Mouse (Mus musculus): ENCODE data around the gene Tmem114. TPM values are rescaled to one million over a fixed set of nuclear protein-coding genes. Genes with fewer than 3 reads are reported as not detected.

Gene Tmem114
- polyA plus RNA-seq, 1 experiment from 2014 or later, result not detected

GRCm38 (mm10) chr16:8419666-8420065 is 5.3 kb downstream of the Tmem114 start:
- no peak for ATAC-seq (replicated peaks; ENCODE audit: insufficient number of reproducible peaks, low FRiP score, low TSS enrichment, low read depth)
- H3K4me1 ChIP-seq (ENCODE audit: control insufficient read depth, insufficient read depth, low read length), result peaks cover 2% of the 10 kb centered on the region; the same call in 1 of the 2 replicates
- WGBS, result 88% methylated on average over 8 of the region's 8 CpGs
- no peak overlapping the region for H3K27ac ChIP-seq (replicated peaks; ENCODE audit: low read depth, low read length)
- H3K4me2 ChIP-seq (ENCODE audit: low read depth, low read length), result no peak overlapping the region
- DNase-seq (ENCODE audit: low spot score), result no peak
- no peaks in the 10 kb centered on the region for H3K36me3 ChIP-seq (replicated peaks; ENCODE audit: control insufficient read depth, insufficient read depth, low read depth, low read length)
- H3K9ac ChIP-seq (replicated peaks; ENCODE audit: low read length), result no peak overlapping the region
- no peaks in the 10 kb centered on the region for H3K9me3 ChIP-seq (replicated peaks; ENCODE audit: control insufficient read depth, low read length)
- H3K4me3 ChIP-seq (ENCODE audit: low read depth, low read length), result no peak overlapping the region
- peaks cover 19% of the 10 kb centered on the region for H3K27me3 ChIP-seq (ENCODE audit: control insufficient read depth, insufficient read depth, low read length)

- H3K27ac ChIP-seq (replicated peaks; ENCODE audit: low read depth, low read length), result no peak overlapping the region
- no peak for ATAC-seq (replicated peaks; ENCODE audit: insufficient number of reproducible peaks, low FRiP score, low TSS enrichment, low read depth)
- H3K36me3 ChIP-seq (replicated peaks; ENCODE audit: control insufficient read depth, insufficient read depth, low read depth, low read length), result no peaks in the 10 kb centered on the region
- no peak overlapping the region for H3K4me3 ChIP-seq (ENCODE audit: low read depth, low read length)
- H3K4me2 ChIP-seq (ENCODE audit: low read depth, low read length), result no peak overlapping the region
- H3K9me3 ChIP-seq (replicated peaks; ENCODE audit: control insufficient read depth, low read length), result no peaks in the 10 kb centered on the region
- no peak for DNase-seq (ENCODE audit: low spot score)
- no peak overlapping the region for H3K9ac ChIP-seq (replicated peaks; ENCODE audit: low read length)
- H3K27me3 ChIP-seq (ENCODE audit: control insufficient read depth, insufficient read depth, low read length), result peaks cover 3% of the 10 kb centered on the region; the same call in 1 of the 2 replicates
- 77% methylated on average over 3 of the region's 3 CpGs for whole genome bisulfite sequencing
- H3K4me1 ChIP-seq (ENCODE audit: control insufficient read depth, insufficient read depth, low read length), result no peaks in the 10 kb centered on the region
These were observed 6.8 kb downstream of the Tmem114 start for GRCm38 (mm10) chr16:8418126-8418525.

GRCm38 (mm10) chr16:8417011-8417720 is 7.8 kb downstream of the Tmem114 start:
- ATAC-seq (replicated peaks; ENCODE audit: insufficient number of reproducible peaks, low FRiP score, low TSS enrichment, low read depth), result no peak
- Histone ChIP-seq H3K4me3 (ENCODE audit: low read depth, low read length) (no peak overlapping the region), H3K4me1 (ENCODE audit: control insufficient read depth, insufficient read depth, low read length) (no peaks in the 10 kb centered on the region), H3K9ac (replicated peaks; ENCODE audit: low read length) (no peak overlapping the region), H3K27ac (replicated peaks; ENCODE audit: low read depth, low read length) (no peak overlapping the region), H3K4me2 (ENCODE audit: low read depth, low read length) (no peak overlapping the region), H3K36me3 (replicated peaks; ENCODE audit: control insufficient read depth, insufficient read depth, low read depth, low read length) (no peaks in the 10 kb centered on the region), H3K9me3 (replicated peaks; ENCODE audit: control insufficient read depth, low read length) (no peaks in the 10 kb centered on the region), H3K27me3 (ENCODE audit: control insufficient read depth, insufficient read depth, low read length) (no peaks in the 10 kb centered on the region)
- DNase-seq (ENCODE audit: low spot score), result no peak
- WGBS, result 67% methylated on average over 20 of the region's 20 CpGs

- 87% methylated on average over 8 of the region's 8 CpGs for WGBS
- no peak overlapping the region for H3K4me2 ChIP-seq (ENCODE audit: low read depth, low read length)
- no peaks in the 10 kb centered on the region for H3K36me3 ChIP-seq (replicated peaks; ENCODE audit: control insufficient read depth, insufficient read depth, low read depth, low read length)
- no peak overlapping the region for H3K27ac ChIP-seq (replicated peaks; ENCODE audit: low read depth, low read length)
- no peak for DNase-seq (ENCODE audit: low spot score)
- no peak overlapping the region for H3K4me3 ChIP-seq (ENCODE audit: low read depth, low read length)
- H3K9me3 ChIP-seq (replicated peaks; ENCODE audit: control insufficient read depth, low read length), result no peaks in the 10 kb centered on the region
- ATAC-seq (replicated peaks; ENCODE audit: insufficient number of reproducible peaks, low FRiP score, low TSS enrichment, low read depth), result no peak
- H3K9ac ChIP-seq (replicated peaks; ENCODE audit: low read length), result no peak overlapping the region
- no peaks in the 10 kb centered on the region for H3K4me1 ChIP-seq (ENCODE audit: control insufficient read depth, insufficient read depth, low read length)
- no peaks in the 10 kb centered on the region for H3K27me3 ChIP-seq (ENCODE audit: control insufficient read depth, insufficient read depth, low read length)
These were observed 8.9 kb downstream of the Tmem114 start for GRCm38 (mm10) chr16:8415996-8416395.

GRCm38 (mm10) chr16:8413441-8413840 is 11.5 kb downstream of the Tmem114 start:
- Histone ChIP-seq H3K36me3 (replicated peaks; ENCODE audit: control insufficient read depth, insufficient read depth, low read depth, low read length) (no peaks in the 10 kb centered on the region), H3K27ac (replicated peaks; ENCODE audit: low read depth, low read length) (no peak overlapping the region), H3K9me3 (replicated peaks; ENCODE audit: control insufficient read depth, low read length) (no peaks in the 10 kb centered on the region), H3K9ac (replicated peaks; ENCODE audit: low read length) (no peak overlapping the region), H3K27me3 (ENCODE audit: control insufficient read depth, insufficient read depth, low read length) (no peaks in the 10 kb centered on the region), H3K4me1 (ENCODE audit: control insufficient read depth, insufficient read depth, low read length) (no peaks in the 10 kb centered on the region), H3K4me3 (ENCODE audit: low read depth, low read length) (no peak overlapping the region), H3K4me2 (ENCODE audit: low read depth, low read length) (no peak overlapping the region)
- DNase-seq (ENCODE audit: low spot score), result no peak
- no peak for ATAC-seq (replicated peaks; ENCODE audit: insufficient number of reproducible peaks, low FRiP score, low TSS enrichment, low read depth)
- 79% methylated on average over 8 of the region's 8 CpGs for WGBS

GRCm38 (mm10) chr16:8412213-8412612 is 12.7 kb downstream of the Tmem114 start:
- no peaks in the 10 kb centered on the region for H3K9me3 ChIP-seq (replicated peaks; ENCODE audit: control insufficient read depth, low read length)
- no peak overlapping the region for H3K4me2 ChIP-seq (ENCODE audit: low read depth, low read length)
- WGBS, result 11% methylated on average over 7 of the region's 7 CpGs
- H3K4me3 ChIP-seq (ENCODE audit: low read depth, low read length), result no peak overlapping the region
- no peak overlapping the region for H3K27ac ChIP-seq (replicated peaks; ENCODE audit: low read depth, low read length)
- ATAC-seq (replicated peaks; ENCODE audit: insufficient number of reproducible peaks, low FRiP score, low TSS enrichment, low read depth) (0 out of 2 replicates have a peak, but pooled peaks have one; percentile 45), DNase-seq (ENCODE audit: low spot score) (peak; percentile 86)
- no peak overlapping the region for H3K9ac ChIP-seq (replicated peaks; ENCODE audit: low read length)
- H3K36me3 ChIP-seq (replicated peaks; ENCODE audit: control insufficient read depth, insufficient read depth, low read depth, low read length), result no peaks in the 10 kb centered on the region
- H3K27me3 ChIP-seq (ENCODE audit: control insufficient read depth, insufficient read depth, low read length), result no peaks in the 10 kb centered on the region
- H3K4me1 ChIP-seq (ENCODE audit: control insufficient read depth, insufficient read depth, low read length), result no peaks in the 10 kb centered on the region

GRCm38 (mm10) chr16:8409197-8409596 is 15.7 kb downstream of the Tmem114 start:
- Histone ChIP-seq H3K4me2 (ENCODE audit: low read depth, low read length) (no peak overlapping the region), H3K4me1 (ENCODE audit: control insufficient read depth, insufficient read depth, low read length) (no peaks in the 10 kb centered on the region), H3K9me3 (replicated peaks; ENCODE audit: control insufficient read depth, low read length) (no peaks in the 10 kb centered on the region), H3K4me3 (ENCODE audit: low read depth, low read length) (no peak overlapping the region), H3K9ac (replicated peaks; ENCODE audit: low read length) (no peak overlapping the region), H3K27ac (replicated peaks; ENCODE audit: low read depth, low read length) (no peak overlapping the region), H3K27me3 (ENCODE audit: control insufficient read depth, insufficient read depth, low read length) (no peaks in the 10 kb centered on the region), H3K36me3 (replicated peaks; ENCODE audit: control insufficient read depth, insufficient read depth, low read depth, low read length) (no peaks in the 10 kb centered on the region)
- ATAC-seq (replicated peaks; ENCODE audit: insufficient number of reproducible peaks, low FRiP score, low TSS enrichment, low read depth) (no peak), DNase-seq (ENCODE audit: low spot score) (peak; percentile 48)
- WGBS, result 24% methylated on average over 10 of the region's 10 CpGs

- 1% methylated on average over 6 of the region's 6 CpGs for WGBS
- Histone ChIP-seq H3K27me3 (ENCODE audit: control insufficient read depth, insufficient read depth, low read length) (no peaks in the 10 kb centered on the region), H3K4me2 (ENCODE audit: low read depth, low read length) (no peak overlapping the region), H3K9me3 (replicated peaks; ENCODE audit: control insufficient read depth, low read length) (no peaks in the 10 kb centered on the region), H3K4me1 (ENCODE audit: control insufficient read depth, insufficient read depth, low read length) (no peaks in the 10 kb centered on the region), H3K9ac (replicated peaks; ENCODE audit: low read length) (no peak overlapping the region), H3K27ac (replicated peaks; ENCODE audit: low read depth, low read length) (no peak overlapping the region), H3K36me3 (replicated peaks; ENCODE audit: control insufficient read depth, insufficient read depth, low read depth, low read length) (no peaks in the 10 kb centered on the region), H3K4me3 (ENCODE audit: low read depth, low read length) (no peak overlapping the region)
- ATAC-seq (replicated peaks; ENCODE audit: insufficient number of reproducible peaks, low FRiP score, low TSS enrichment, low read depth) (no peak), DNase-seq (ENCODE audit: low spot score) (peak; percentile 79)
These were observed 18.2 kb downstream of the Tmem114 start for GRCm38 (mm10) chr16:8406708-8407107.

All from embryonic facial prominence, embryonic 11.5 days (tissue).